10 mouse cellular contexts compared by ENCODE assay signal in genomic region chr12:76558206-76558605, GRCm38 (mm10). TPM values are rescaled to one million over a fixed set of nuclear protein-coding genes. Genes with fewer than 3 reads are reported as not detected.
DNase-seq lines count a peak whose midpoint lies in the region.
"Had no signal": no experiment of that assay in that cellular context is flagged by ENCODE, and none has a peak within 500 bp of the region (broad histone marks: within the 10 kb centered on the region; RNA-seq: fewer than 3 reads in every experiment).

No protein-coding gene starts in this region.

- peak; percentile 45 to 56 for DNase-seq in cerebellum, postnatal 25 days
- DNase-seq in cerebellum, adult 9-10 months: no peak
- peak; percentile 63 for DNase-seq in urinary bladder, postnatal 14 days (ENCODE audit: low spot score)
- no peak for DNase-seq in urinary bladder, postnatal 25 days (ENCODE audit: low spot score)
- peak; percentile 49 to 66 for DNase-seq in kidney, postnatal 4 days
- no peak for DNase-seq in MN1 (ENCODE audit: low spot score)
- no peak for DNase-seq in layer of hippocampus, adult 9-11 months
- no peak for DNase-seq in layer of hippocampus, postnatal 10 days (ENCODE audit: low spot score in 2 of 2)
- DNase-seq: adrenal gland, postnatal 14 days; heart, postnatal 36 days had no signal

RNA-seq across cellular contexts. Expression of gene Plekhg3, which starts 27.5 kb away (rescaled TPM):
- 1 to 10 TPM; 6.1 to 6.2 TPM for total RNA-seq in layer of hippocampus, postnatal 10 days (2021)

Comparison
In these comparisons a context has a peak if more than half of its experiments do, and no peak if none do; other contexts are left out.
1. DNase-seq: peak in cerebellum, postnatal 25 days (2 of 2), urinary bladder, postnatal 14 days (single experiment) and kidney, postnatal 4 days (2 of 2); none in cerebellum, adult 9-10 months (single experiment), urinary bladder, postnatal 25 days (single experiment), MN1 (single experiment), layer of hippocampus, adult 9-11 months (single experiment) and layer of hippocampus, postnatal 10 days (0 of 2).